Mouse (Mus musculus): ENCODE results near the gene Frem1. TPM values are rescaled to one million over a fixed set of nuclear protein-coding genes. Genes with fewer than 3 reads are reported as not detected.
A peak's percentile ranks its signal among the peaks of the same experiment; 100 is the strongest.

Frem1 gene
- polyA plus RNA-seq, 1 experiment from 2014 or later: 21.4 TPM

DNA sequence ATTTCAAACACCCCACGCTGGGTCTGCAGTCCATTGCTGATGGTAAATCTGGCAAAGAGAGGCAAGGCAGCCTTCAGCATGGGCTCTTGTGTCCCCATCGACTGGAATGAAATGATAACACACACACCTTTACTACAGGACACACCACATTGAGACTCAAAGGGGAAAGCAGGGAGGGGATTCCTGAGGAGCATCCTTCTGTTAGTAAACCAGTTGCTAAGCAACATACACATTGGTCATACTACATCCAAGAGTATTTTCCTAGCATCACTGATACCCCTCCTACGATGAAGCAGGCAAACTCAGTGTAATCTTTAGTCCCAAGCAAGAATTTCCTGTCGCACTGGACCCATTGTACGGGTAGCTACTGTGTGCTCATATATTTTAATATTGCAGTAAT, 111.5 kb downstream of the Frem1 start:
- no peak for ATAC-seq (replicated peaks; ENCODE audit: insufficient number of reproducible peaks, low FRiP score, low TSS enrichment, low read depth)
- no peak for DNase-seq (ENCODE audit: low spot score)
- Histone ChIP-seq H3K27me3 (ENCODE audit: control insufficient read depth, insufficient read depth, low read length) (no peaks in the 10 kb centered on the region), H3K27ac (replicated peaks; ENCODE audit: low read depth, low read length) (no peak overlapping the region), H3K4me2 (ENCODE audit: low read depth, low read length) (no peak overlapping the region), H3K4me3 (ENCODE audit: low read depth, low read length) (no peak overlapping the region), H3K9ac (replicated peaks; ENCODE audit: low read length) (no peak overlapping the region), H3K36me3 (replicated peaks; ENCODE audit: control insufficient read depth, insufficient read depth, low read depth, low read length) (peaks cover 2% of the 10 kb centered on the region; the same call in 1 of the 2 replicates), H3K4me1 (ENCODE audit: control insufficient read depth, insufficient read depth, low read length) (no peaks in the 10 kb centered on the region), H3K9me3 (replicated peaks; ENCODE audit: control insufficient read depth, low read length) (no peaks in the 10 kb centered on the region)
- 88% methylated on average over 5 of the region's 5 CpGs for WGBS

DNA sequence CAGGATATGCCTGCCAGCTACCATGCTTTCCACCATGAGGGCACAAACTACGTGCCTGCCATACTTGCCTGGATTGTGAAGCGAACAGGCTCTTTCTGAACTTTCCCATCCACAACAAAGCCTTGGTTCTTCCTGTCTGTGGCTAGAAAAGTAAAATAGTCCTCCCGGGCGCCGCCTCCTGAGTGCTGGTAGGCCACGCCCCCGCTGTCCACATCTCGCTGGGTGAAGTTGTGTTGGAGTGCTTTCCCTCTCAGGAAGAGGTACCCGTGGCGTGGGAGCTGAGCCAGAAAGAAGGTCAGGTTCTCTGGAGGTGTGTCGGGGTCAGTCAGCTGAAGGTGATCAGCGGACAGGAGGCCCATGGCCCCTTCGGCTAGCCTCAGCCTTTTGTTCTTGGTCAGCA, 111.9 kb downstream of the Frem1 start:
- H3K27me3 ChIP-seq (ENCODE audit: control insufficient read depth, insufficient read depth, low read length): no peaks in the 10 kb centered on the region
- no peak overlapping the region for H3K9ac ChIP-seq (replicated peaks; ENCODE audit: low read length)
- no peak overlapping the region for H3K4me2 ChIP-seq (ENCODE audit: low read depth, low read length)
- DNase-seq (ENCODE audit: low spot score) (no peak), ATAC-seq (replicated peaks; ENCODE audit: insufficient number of reproducible peaks, low FRiP score, low TSS enrichment, low read depth) (no peak)
- no peak overlapping the region for H3K27ac ChIP-seq (replicated peaks; ENCODE audit: low read depth, low read length)
- H3K4me3 ChIP-seq (ENCODE audit: low read depth, low read length): no peak overlapping the region
- H3K4me1 ChIP-seq (ENCODE audit: control insufficient read depth, insufficient read depth, low read length): no peaks in the 10 kb centered on the region
- 85% methylated on average over 13 of the region's 13 CpGs for WGBS
- peaks cover 2% of the 10 kb centered on the region; the same call in 1 of the 2 replicates for H3K36me3 ChIP-seq (replicated peaks; ENCODE audit: control insufficient read depth, insufficient read depth, low read depth, low read length)
- H3K9me3 ChIP-seq (replicated peaks; ENCODE audit: control insufficient read depth, low read length): no peaks in the 10 kb centered on the region

DNA sequence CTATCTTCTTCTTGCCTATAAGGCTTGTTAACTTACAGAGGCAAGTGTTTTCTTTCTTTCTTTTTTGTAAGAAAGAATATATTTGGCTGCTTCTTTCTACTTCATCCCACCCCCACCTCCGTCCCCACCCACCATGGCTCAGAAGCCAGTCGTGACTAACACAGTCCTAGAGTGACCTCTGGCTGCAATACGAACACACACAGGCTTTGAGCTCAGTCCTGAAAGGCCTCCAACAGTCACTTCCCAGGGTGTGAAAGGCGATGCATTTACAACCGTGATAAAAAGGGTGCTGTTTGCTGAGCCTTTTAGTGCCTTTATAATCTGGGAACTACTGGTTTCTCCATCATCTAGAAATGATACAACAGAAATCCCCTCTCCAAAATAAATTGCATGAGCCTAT, 117.8 kb downstream of the Frem1 start:
- WGBS: 33% methylated on average over 5 of the region's 5 CpGs
- Histone ChIP-seq H3K36me3 (replicated peaks; ENCODE audit: control insufficient read depth, insufficient read depth, low read depth, low read length) (no peaks in the 10 kb centered on the region), H3K4me3 (ENCODE audit: low read depth, low read length) (no peak overlapping the region), H3K27ac (replicated peaks; ENCODE audit: low read depth, low read length) (no peak overlapping the region), H3K9me3 (replicated peaks; ENCODE audit: control insufficient read depth, low read length) (no peaks in the 10 kb centered on the region), H3K9ac (replicated peaks; ENCODE audit: low read length) (no peak overlapping the region), H3K4me2 (ENCODE audit: low read depth, low read length) (no peak overlapping the region), H3K27me3 (ENCODE audit: control insufficient read depth, insufficient read depth, low read length) (no peaks in the 10 kb centered on the region), H3K4me1 (ENCODE audit: control insufficient read depth, insufficient read depth, low read length) (no peaks in the 10 kb centered on the region)
- ATAC-seq (replicated peaks; ENCODE audit: insufficient number of reproducible peaks, low FRiP score, low TSS enrichment, low read depth): peak; percentile 83
- DNase-seq (ENCODE audit: low spot score): peak; percentile 42

DNA sequence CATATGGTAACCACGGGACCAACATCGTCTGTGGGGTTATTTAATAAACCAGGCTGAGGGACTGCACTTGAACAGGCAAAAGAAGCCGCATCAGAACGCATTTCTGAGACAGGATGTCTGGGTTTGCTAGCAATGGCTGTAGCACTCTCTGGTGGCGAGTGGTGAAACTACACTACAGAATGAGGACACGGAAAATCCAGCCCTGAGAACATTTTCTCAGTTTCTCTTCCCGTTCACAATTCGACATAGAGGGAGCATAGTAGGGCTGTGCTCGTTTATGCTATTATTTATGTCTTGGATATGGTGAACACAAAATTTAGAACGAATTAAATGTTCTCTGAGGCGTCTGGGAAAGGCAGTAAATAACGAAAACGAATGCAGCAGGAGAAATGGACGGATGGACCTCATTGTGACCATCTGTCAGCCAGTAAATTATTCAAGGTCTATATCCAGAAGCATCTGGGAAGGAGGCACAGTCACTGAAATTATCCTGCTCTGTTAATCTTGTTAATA, 118.4 kb downstream of the Frem1 start:
- H3K27me3 ChIP-seq (ENCODE audit: control insufficient read depth, insufficient read depth, low read length): no peaks in the 10 kb centered on the region
- no peak overlapping the region for H3K4me3 ChIP-seq (ENCODE audit: low read depth, low read length)
- DNase-seq (ENCODE audit: low spot score): peak; percentile 85
- H3K36me3 ChIP-seq (replicated peaks; ENCODE audit: control insufficient read depth, insufficient read depth, low read depth, low read length): no peaks in the 10 kb centered on the region; the same call in 1 of the 2 replicates
- 21% methylated on average over 14 of the region's 14 CpGs for WGBS
- H3K4me2 ChIP-seq (ENCODE audit: low read depth, low read length): no peak overlapping the region
- no peaks in the 10 kb centered on the region for H3K9me3 ChIP-seq (replicated peaks; ENCODE audit: control insufficient read depth, low read length)
- no peaks in the 10 kb centered on the region for H3K4me1 ChIP-seq (ENCODE audit: control insufficient read depth, insufficient read depth, low read length)
- H3K9ac ChIP-seq (replicated peaks; ENCODE audit: low read length): no peak overlapping the region
- ATAC-seq (replicated peaks; ENCODE audit: insufficient number of reproducible peaks, low FRiP score, low TSS enrichment, low read depth): no peak; the same call in 1 of the 2 replicates
- no peak overlapping the region for H3K27ac ChIP-seq (replicated peaks; ENCODE audit: low read depth, low read length)

DNA sequence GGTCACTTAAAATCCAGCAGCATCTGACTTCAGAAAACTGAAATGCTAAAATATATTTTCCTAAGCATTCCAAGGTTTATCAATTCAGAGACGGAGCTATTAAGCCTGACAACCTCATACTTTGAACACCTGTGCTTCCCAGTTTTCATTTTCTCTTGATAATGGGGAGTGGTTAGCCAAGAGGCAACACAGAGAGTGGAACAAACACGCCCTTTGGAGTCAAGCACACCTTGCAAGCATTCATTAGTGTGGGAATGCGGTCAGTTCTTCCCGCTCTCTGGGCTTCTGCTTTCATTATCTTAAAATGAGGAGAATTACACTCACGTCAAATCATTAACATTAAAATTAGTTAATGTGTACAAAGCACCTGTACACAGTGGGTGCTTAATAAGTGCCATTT, 122.1 kb downstream of the Frem1 start:
- no peak for DNase-seq (ENCODE audit: low spot score)
- WGBS: 91% methylated on average over 5 of the region's 5 CpGs

DNA sequence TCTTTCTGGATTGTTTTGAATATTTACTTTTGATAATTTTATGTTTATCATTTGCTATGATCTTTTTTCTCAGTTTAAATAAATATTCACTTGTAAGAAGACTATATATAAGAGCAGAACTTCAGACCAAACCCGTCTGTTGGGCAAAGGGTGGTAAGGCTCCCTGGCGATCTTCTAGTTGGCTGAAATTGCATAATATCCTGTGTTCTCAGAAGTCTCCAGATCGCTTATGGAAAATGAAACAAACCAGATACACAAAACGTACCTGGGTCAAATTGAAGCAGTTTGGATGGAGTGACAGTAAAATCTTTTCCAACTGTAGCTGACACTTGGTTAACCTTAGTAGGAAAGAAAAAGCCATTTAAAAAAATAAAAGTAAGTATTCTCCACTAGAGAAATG, 130.2 kb downstream of the Frem1 start:
- Histone ChIP-seq H3K27ac (replicated peaks; ENCODE audit: low read depth, low read length) (no peak overlapping the region), H3K9ac (replicated peaks; ENCODE audit: low read length) (no peak overlapping the region), H3K36me3 (replicated peaks; ENCODE audit: control insufficient read depth, insufficient read depth, low read depth, low read length) (no peaks in the 10 kb centered on the region), H3K4me3 (ENCODE audit: low read depth, low read length) (no peak overlapping the region), H3K4me2 (ENCODE audit: low read depth, low read length) (no peak overlapping the region), H3K27me3 (ENCODE audit: control insufficient read depth, insufficient read depth, low read length) (no peaks in the 10 kb centered on the region), H3K9me3 (replicated peaks; ENCODE audit: control insufficient read depth, low read length) (no peaks in the 10 kb centered on the region), H3K4me1 (ENCODE audit: control insufficient read depth, insufficient read depth, low read length) (no peaks in the 10 kb centered on the region)
- no peak for DNase-seq (ENCODE audit: low spot score)
- ATAC-seq (replicated peaks; ENCODE audit: insufficient number of reproducible peaks, low FRiP score, low TSS enrichment, low read depth): no peak
- 82% methylated on average over 4 of the region's 4 CpGs for WGBS

More for the DNA sequence above, 122.1 kb downstream of the Frem1 start:
- Histone ChIP-seq H3K27me3 (ENCODE audit: control insufficient read depth, insufficient read depth, low read length) (no peaks in the 10 kb centered on the region), H3K4me2 (ENCODE audit: low read depth, low read length) (no peak overlapping the region), H3K27ac (replicated peaks; ENCODE audit: low read depth, low read length) (no peak overlapping the region), H3K9ac (replicated peaks; ENCODE audit: low read length) (no peak overlapping the region), H3K4me3 (ENCODE audit: low read depth, low read length) (no peak overlapping the region), H3K4me1 (ENCODE audit: control insufficient read depth, insufficient read depth, low read length) (no peaks in the 10 kb centered on the region), H3K36me3 (replicated peaks; ENCODE audit: control insufficient read depth, insufficient read depth, low read depth, low read length) (no peaks in the 10 kb centered on the region; the same call in 1 of the 2 replicates), H3K9me3 (replicated peaks; ENCODE audit: control insufficient read depth, low read length) (no peaks in the 10 kb centered on the region)
- ATAC-seq (replicated peaks; ENCODE audit: insufficient number of reproducible peaks, low FRiP score, low TSS enrichment, low read depth): no peak

DNA sequence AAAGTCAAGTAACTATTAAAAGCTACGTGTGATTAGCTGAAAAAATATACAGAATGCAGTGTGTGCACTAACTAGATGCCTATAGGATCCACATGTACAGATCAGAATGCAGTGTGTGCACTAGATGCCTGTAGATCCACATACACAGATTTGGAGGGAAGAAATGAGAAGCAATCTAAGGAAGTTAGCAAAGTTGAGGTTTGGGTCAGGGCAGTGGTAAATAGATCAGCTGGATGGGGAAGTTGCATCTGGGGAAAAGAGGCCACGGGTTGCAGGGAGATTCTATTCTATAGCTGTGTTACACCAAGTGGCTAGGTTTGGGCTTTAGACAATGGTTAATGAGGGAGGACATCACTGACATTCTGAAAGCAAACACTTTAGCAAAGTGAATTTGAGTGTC, 133.5 kb downstream of the Frem1 start:
- Histone ChIP-seq H3K36me3 (replicated peaks; ENCODE audit: control insufficient read depth, insufficient read depth, low read depth, low read length) (no peaks in the 10 kb centered on the region), H3K9ac (replicated peaks; ENCODE audit: low read length) (no peak overlapping the region), H3K4me1 (ENCODE audit: control insufficient read depth, insufficient read depth, low read length) (no peaks in the 10 kb centered on the region), H3K27ac (replicated peaks; ENCODE audit: low read depth, low read length) (no peak overlapping the region), H3K4me3 (ENCODE audit: low read depth, low read length) (no peak overlapping the region), H3K9me3 (replicated peaks; ENCODE audit: control insufficient read depth, low read length) (no peaks in the 10 kb centered on the region), H3K4me2 (ENCODE audit: low read depth, low read length) (no peak overlapping the region), H3K27me3 (ENCODE audit: control insufficient read depth, insufficient read depth, low read length) (no peaks in the 10 kb centered on the region)
- 77% methylated on average over 2 of the region's 2 CpGs for WGBS
- ATAC-seq (replicated peaks; ENCODE audit: insufficient number of reproducible peaks, low FRiP score, low TSS enrichment, low read depth) (no peak), DNase-seq (ENCODE audit: low spot score) (no peak)

DNA sequence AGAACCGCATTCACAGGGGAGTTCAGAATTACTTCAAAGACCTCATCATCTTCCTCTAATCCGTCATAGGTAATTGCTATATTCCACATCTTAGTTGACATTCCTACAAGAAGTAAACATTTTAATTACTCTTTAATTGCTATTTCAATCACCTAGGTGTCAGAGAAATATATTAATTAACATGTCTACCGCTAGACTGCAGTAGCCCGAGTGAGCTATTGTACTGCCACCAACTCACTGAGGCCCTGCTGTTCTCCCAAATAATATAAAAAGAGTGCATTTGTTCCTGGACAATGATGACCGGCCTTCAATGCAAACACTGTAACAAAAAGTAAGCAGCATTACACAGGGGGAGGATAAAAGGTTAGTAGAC, 135.5 kb downstream of the Frem1 start:
- no peaks in the 10 kb centered on the region for H3K36me3 ChIP-seq (replicated peaks; ENCODE audit: control insufficient read depth, insufficient read depth, low read depth, low read length)
- DNase-seq (ENCODE audit: low spot score) (no peak), ATAC-seq (replicated peaks; ENCODE audit: insufficient number of reproducible peaks, low FRiP score, low TSS enrichment, low read depth) (no peak)
- H3K4me2 ChIP-seq (ENCODE audit: low read depth, low read length): no peak overlapping the region
- no peak overlapping the region for H3K27ac ChIP-seq (replicated peaks; ENCODE audit: low read depth, low read length)
- no peak overlapping the region for H3K9ac ChIP-seq (replicated peaks; ENCODE audit: low read length)
- no peaks in the 10 kb centered on the region for H3K27me3 ChIP-seq (ENCODE audit: control insufficient read depth, insufficient read depth, low read length)
- WGBS: 66% methylated on average over 5 of the region's 5 CpGs
- no peak overlapping the region for H3K4me3 ChIP-seq (ENCODE audit: low read depth, low read length)
- H3K4me1 ChIP-seq (ENCODE audit: control insufficient read depth, insufficient read depth, low read length): no peaks in the 10 kb centered on the region
- H3K9me3 ChIP-seq (replicated peaks; ENCODE audit: control insufficient read depth, low read length): no peaks in the 10 kb centered on the region
